ENCODE assay signal across 2 mouse cellular contexts in the genomic region with DNA sequence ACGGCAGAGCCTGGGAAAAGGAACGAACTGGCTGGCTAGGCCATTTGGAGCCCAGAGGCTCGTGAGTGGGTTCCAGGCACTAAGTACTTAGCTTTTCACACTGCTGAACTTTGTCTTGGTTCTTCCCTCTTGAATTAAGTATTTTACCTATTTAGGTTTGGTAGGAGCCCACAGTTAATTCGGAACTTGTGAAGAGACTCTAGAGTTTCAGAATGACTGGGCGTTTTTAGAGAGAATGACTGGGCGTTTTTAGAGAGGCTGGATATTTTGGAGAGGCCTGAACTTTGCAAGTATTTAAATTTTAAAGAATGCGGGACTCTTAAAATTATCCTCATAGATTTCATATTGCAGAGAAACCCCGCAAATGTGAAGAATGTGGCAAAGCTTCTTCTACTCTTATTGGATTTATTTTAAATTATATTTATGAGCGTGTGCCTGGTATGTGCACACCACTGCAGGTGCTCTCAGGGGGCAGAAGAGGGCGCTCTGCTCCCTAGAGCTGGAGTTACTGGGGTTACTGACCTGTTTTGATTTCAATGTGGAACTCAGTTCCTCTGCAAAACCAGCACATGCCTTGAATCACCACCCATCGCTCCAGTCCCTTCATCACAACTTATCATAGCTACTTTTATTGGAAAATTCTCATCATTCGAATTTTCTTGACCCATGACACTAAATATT.
A peak's percentile ranks its signal among the peaks of the same experiment; 100 is the strongest.
TF ChIP-seq lines count a peak whose summit lies in the region.

No protein-coding gene starts in this region.

TF ChIP-seq in CH12.LX, 34 proteins besides CTCF, POLR2A, EP300 and RAD21:
- TF ChIP-seq RCOR1 (conservative IDR thresholded peaks at IDR 0.05; ENCODE audit: low read depth, low read length) = 0 out of 2 replicates have a peak, but pooled peaks have one; percentile 70
- peak; percentile 96 for TF ChIP-seq JUND (conservative IDR thresholded peaks at IDR 0.05; ENCODE audit: low read depth, low read length)
- TF ChIP-seq HCFC1 (IDR thresholded peaks at IDR 0.05; ENCODE audit: low read depth, low read length) = peak; percentile 35; the same call in 1 of the 2 replicates
- TF ChIP-seq MYC (IDR thresholded peaks at IDR 0.05; ENCODE audit: low read depth, low read length) = 0 out of 2 replicates have a peak, but pooled peaks have one; percentile 2
- no peak for TF ChIP-seq CHD1 (IDR thresholded peaks at IDR 0.05; ENCODE audit: low read depth, low read length)
- TF ChIP-seq SIN3A (IDR thresholded peaks at IDR 0.05; ENCODE audit: low read length) = 0 out of 2 replicates have a peak, but pooled peaks have one; percentile 8
- peak; percentile 95 for TF ChIP-seq IRF4 (IDR thresholded peaks at IDR 0.05; ENCODE audit: low read depth, low read length)
- no peak for TF ChIP-seq ZNF384 (IDR thresholded peaks at IDR 0.05; ENCODE audit: low read depth, low read length)
- TF ChIP-seq ETS1 (conservative IDR thresholded peaks at IDR 0.05; ENCODE audit: low read depth, low read length) = 0 out of 2 replicates have a peak, but pooled peaks have one; percentile 41
- TF ChIP-seq JUN (IDR thresholded peaks at IDR 0.05; ENCODE audit: insufficient read depth, low read depth, low read length) = peak; percentile 89
- TF ChIP-seq MAX (IDR thresholded peaks at IDR 0.05; ENCODE audit: low read length) = no peak
- TF ChIP-seq MAFK (IDR thresholded peaks at IDR 0.05; ENCODE audit: insufficient replicate concordance, low read length) = peak; percentile 97
- TF ChIP-seq MEF2A (IDR thresholded peaks at IDR 0.05; ENCODE audit: borderline replicate concordance, low read depth, low read length) = peak; percentile 58; the same call in 1 of the 2 replicates
- TF ChIP-seq SMC3 (IDR thresholded peaks at IDR 0.05; ENCODE audit: low read depth, low read length) = peak; percentile 37

TF ChIP-seq in MEL, 35 proteins besides CTCF, POLR2A, EP300 and RAD21:
- TF ChIP-seq MAFK (IDR thresholded peaks at IDR 0.05; ENCODE audit: borderline replicate concordance, low read depth, low read length) = no peak
- no peak for TF ChIP-seq ZNF384 (IDR thresholded peaks at IDR 0.05; ENCODE audit: low read depth, low read length)
- no peak for TF ChIP-seq KAT2A (conservative IDR thresholded peaks at IDR 0.05; ENCODE audit: low read depth, low read length)
- TF ChIP-seq HCFC1 (IDR thresholded peaks at IDR 0.05; ENCODE audit: low read depth, low read length) = no peak
- no peak for TF ChIP-seq CHD2 (IDR thresholded peaks at IDR 0.05; ENCODE audit: low read length)
- no peak for TF ChIP-seq ZKSCAN1 (IDR thresholded peaks at IDR 0.05; ENCODE audit: low read depth, low read length)
- TF ChIP-seq GABPA (IDR thresholded peaks at IDR 0.05; ENCODE audit: low read depth, low read length) = no peak
- TF ChIP-seq TAL1 (IDR thresholded peaks at IDR 0.05; ENCODE audit: low read length) = no peak
- no peak for TF ChIP-seq UBTF (IDR thresholded peaks at IDR 0.05; ENCODE audit: borderline replicate concordance, insufficient read depth, low read depth, low read length)
- no peak for TF ChIP-seq BHLHE40 (IDR thresholded peaks at IDR 0.05; ENCODE audit: borderline replicate concordance, low read depth, low read length)
- no peak for TF ChIP-seq NELFE (IDR thresholded peaks at IDR 0.05; ENCODE audit: low read depth, low read length)
- no peak for TF ChIP-seq MAZ (IDR thresholded peaks at IDR 0.05; ENCODE audit: low read depth, low read length)
- TF ChIP-seq RCOR1 (IDR thresholded peaks at IDR 0.05; ENCODE audit: low read depth, low read length) = no peak
- no peak for TF ChIP-seq POLR2AphosphoS5 (IDR thresholded peaks at IDR 0.05; ENCODE audit: borderline replicate concordance, low read depth, low read length)
- TF ChIP-seq E2F4 (IDR thresholded peaks at IDR 0.05; ENCODE audit: borderline replicate concordance, low read depth, low read length) = no peak
- TF ChIP-seq ELF1 (IDR thresholded peaks at IDR 0.05; ENCODE audit: low read depth, low read length) = no peak
